Mouse (Mus musculus) stomach, postnatal 0 days (tissue): ENCODE data around the gene Zfp775. TPM values are rescaled to one million over a fixed set of nuclear protein-coding genes. Genes with fewer than 3 reads are reported as not detected.

Experiments used
- ATAC-seq: fragments of 200-750 bp; cut with Nextera tagmentation; 2 replicates; pipeline ENCODE4 v1.8.0; 2017; ENCODE audit not compliant: low FRiP score, low TSS enrichment
- DNase-seq: peaks from one replicate; pipeline ENCODE4 v3.0.0-alpha.2; 2016; ENCODE audit warnings: low spot score
- H3K27ac ChIP-seq: fragments of 300-500 bp; sonication (generic); replicated peaks from 2 replicates; pipeline ENCODE4 v1.5.1; 2014; ENCODE audit warnings: mild to moderate bottlenecking, control low read depth
- H3K27me3 ChIP-seq: fragments of 300-500 bp; sonication (generic); 2 replicates; pipeline ENCODE4 v1.6.1; 2014; ENCODE audit warnings: low read length; ENCODE audit not compliant: control insufficient read depth, insufficient read depth
- H3K36me3 ChIP-seq: fragments of 300-500 bp; sonication (generic); 2 replicates; pipeline ENCODE4 v1.6.1; 2014; ENCODE audit warnings: low read length, mixed read lengths; ENCODE audit not compliant: control insufficient read depth, insufficient read depth
- H3K4me1 ChIP-seq: fragments of 300-500 bp; sonication (generic); replicated peaks from 2 replicates; pipeline ENCODE4 v1.6.1; 2014; ENCODE audit warnings: antibody characterized with exemption; ENCODE audit not compliant: control insufficient read depth, insufficient read depth
- H3K4me2 ChIP-seq: fragments of 300-500 bp; sonication (generic); replicated peaks from 2 replicates; pipeline ENCODE4 v1.6.1; 2014; ENCODE audit warnings: low read depth, mild to moderate bottlenecking, control low read depth, moderate library complexity
- H3K4me3 ChIP-seq: fragments of 300-500 bp; sonication (generic); 2 replicates; pipeline ENCODE4 v1.5.1; 2014; ENCODE audit warnings: low read depth, low read length, control low read depth
- H3K9ac ChIP-seq: fragments of 300-500 bp; sonication (generic); 2 replicates; pipeline ENCODE4 v1.6.1; 2014; ENCODE audit warnings: mild to moderate bottlenecking, low read length, control low read depth, mixed read lengths
- H3K9me3 ChIP-seq: fragments of 300-500 bp; sonication (generic); 2 replicates; pipeline ENCODE4 v1.6.1; 2016; ENCODE audit warnings: low read length; ENCODE audit not compliant: control insufficient read depth
- CTCF ChIP-seq: IDR thresholded peaks from 2 replicates; pipeline ENCODE4 v1.5.1; 2016; ENCODE audit warnings: antibody characterized with exemption, low read depth, mild to moderate bottlenecking, moderate library complexity
- EP300 ChIP-seq: optimal IDR thresholded peaks from 2 replicates; pipeline ENCODE3; 2016; ENCODE audit warnings: antibody characterized with exemption
- WGBS: fragments of 180-500 bp; shearing (Covaris S2); extraction: QIAGEN DNeasy Blood & Tissue Kit; methylation state at CpG from one replicate; pipeline ENCODE4 v1.1.7; 2014; 5-methylcytosine and 5-hydroxymethylcytosine counted together
- polyA plus RNA-seq: library from polyadenylated mRNA; unstranded; fragments of >200 nt; fragmentation: Nextera tagmentation; extraction: Ambion mirVana; gene quantifications from 2 replicates; pipeline ENCODE4 v1.2.1, GENCODE M21; 2015

Gene Zfp775
- polyA plus RNA-seq, 1 experiment from 2014 or later, result 2.2 TPM

DNA sequence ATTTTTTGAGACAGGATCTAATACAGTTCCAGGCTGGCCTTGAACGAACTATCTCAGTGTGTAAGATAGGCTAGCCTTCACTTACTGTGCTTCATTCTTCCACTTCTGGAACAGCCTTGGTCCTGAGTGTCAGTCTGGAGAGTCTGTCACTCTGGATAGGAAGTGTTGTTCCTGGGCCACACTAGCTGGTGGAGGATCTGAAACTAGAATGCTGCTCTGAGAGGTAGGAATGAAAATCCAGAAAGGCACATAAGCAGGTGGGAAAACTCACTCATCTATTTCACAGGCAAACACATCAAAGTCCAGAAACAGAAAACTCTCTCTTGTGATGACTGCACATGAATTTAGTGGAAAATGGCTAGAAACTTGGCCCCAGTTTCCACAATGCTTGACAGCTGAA lies 1.3 kb upstream of the Zfp775 start:
- no peaks in the 10 kb centered on the region for H3K9me3 ChIP-seq
- ATAC-seq, result no peak
- H3K4me2 ChIP-seq, result no peak overlapping the region
- H3K36me3 ChIP-seq, result peaks cover 19% of the 10 kb centered on the region
- TF ChIP-seq EP300 (no peak), CTCF (no peak)
- no peak overlapping the region for H3K9ac ChIP-seq
- no peaks in the 10 kb centered on the region for H3K27me3 ChIP-seq
- H3K27ac ChIP-seq, result no peak overlapping the region
- H3K4me1 ChIP-seq, result no peaks in the 10 kb centered on the region
- no peak overlapping the region for H3K4me3 ChIP-seq
- WGBS, result 92% methylated on average over 1 of the region's 1 CpGs
- no peak for DNase-seq

DNA sequence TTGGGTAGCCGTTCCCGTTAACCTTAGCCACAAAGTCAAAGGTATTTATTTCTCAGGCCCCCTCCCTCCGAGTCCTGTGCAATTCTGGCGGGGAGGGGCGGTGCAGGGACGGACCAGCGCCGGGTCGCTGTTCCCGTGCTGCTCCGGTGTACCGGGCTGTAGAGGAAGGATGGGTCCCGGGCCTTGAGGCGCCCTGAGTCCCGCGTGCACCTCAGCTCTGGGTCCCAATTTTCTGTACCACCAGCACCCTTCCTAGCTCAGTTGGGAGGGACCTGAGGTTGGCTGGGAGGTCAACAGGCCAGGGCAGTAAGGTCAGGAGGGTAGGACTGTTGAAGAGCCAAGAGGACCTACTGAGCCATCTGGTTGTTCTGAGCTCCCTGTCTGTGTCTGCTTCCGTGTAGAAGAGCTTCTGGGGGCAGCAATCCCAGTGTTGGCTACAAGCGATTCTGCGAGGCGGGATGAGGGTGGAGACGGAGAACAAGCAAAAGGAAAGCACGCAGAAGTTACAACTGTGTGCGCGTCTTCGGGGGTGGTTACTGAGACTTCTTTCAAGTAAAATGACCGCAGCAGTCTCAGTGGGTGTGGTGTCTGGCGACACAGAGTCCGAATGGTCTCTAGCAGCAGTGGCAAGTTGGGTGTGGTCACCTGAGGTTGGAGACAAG lies 348 bp downstream of the Zfp775 start:
- no peak for TF ChIP-seq CTCF
- no peak for TF ChIP-seq EP300
- under 1% methylated on average over 28 of the region's 28 CpGs for WGBS
- Histone ChIP-seq H3K9me3 (no peaks in the 10 kb centered on the region), H3K9ac (peak overlapping the region; percentile 71), H3K4me2 (peak overlapping the region; percentile 95), H3K4me1 (no peaks in the 10 kb centered on the region), H3K27me3 (no peaks in the 10 kb centered on the region), H3K36me3 (peaks cover 7% of the 10 kb centered on the region), H3K27ac (peak overlapping the region; percentile 82), H3K4me3 (peak overlapping the region; percentile 55)
- peak; percentile 74 for ATAC-seq
- DNase-seq, result peak; percentile 33

DNA sequence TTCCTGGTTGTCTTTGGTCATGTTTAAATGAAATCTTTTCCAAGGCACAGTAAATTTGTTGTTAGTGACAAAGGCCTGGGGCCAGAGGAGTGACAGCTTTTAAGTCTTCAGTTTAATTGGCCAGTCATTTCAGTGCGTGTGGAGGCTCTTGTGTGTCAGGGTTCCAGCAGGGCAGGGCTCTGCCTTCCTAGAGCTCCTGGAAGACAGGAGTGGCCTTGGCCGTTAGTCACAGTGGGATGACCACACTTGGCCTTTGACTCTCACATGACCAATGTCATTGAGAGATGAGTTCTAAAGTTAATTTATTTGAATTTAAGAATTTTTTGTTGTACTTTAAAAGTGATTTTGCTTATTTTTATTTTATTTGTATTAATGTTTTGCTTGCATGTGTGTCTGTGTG lies 6.3 kb downstream of the Zfp775 start:
- no peak for DNase-seq

GRCm38 (mm10) chr6:48609512-48609911 lies 7.6 kb downstream of the Zfp775 start:
- no peak overlapping the region for H3K9ac ChIP-seq
- ATAC-seq (no peak), DNase-seq (no peak)
- H3K36me3 ChIP-seq, result 0 out of 2 replicates have a peak, but pooled peaks cover 2% of the 10 kb centered on the region
- H3K4me3 ChIP-seq, result no peak overlapping the region
- H3K4me2 ChIP-seq, result no peak overlapping the region
- no peaks in the 10 kb centered on the region for H3K9me3 ChIP-seq
- H3K27ac ChIP-seq, result no peak overlapping the region
- 68% methylated on average over 7 of the region's 7 CpGs for WGBS
- H3K27me3 ChIP-seq, result no peaks in the 10 kb centered on the region
- no peaks in the 10 kb centered on the region for H3K4me1 ChIP-seq
- TF ChIP-seq EP300 (no peak), CTCF (no peak)

More for the DNA sequence above, 6.3 kb downstream of the Zfp775 start:
- no peak for TF ChIP-seq EP300
- TF ChIP-seq CTCF, result no peak
- WGBS, result 87% methylated on average over 2 of the region's 2 CpGs
- no peak for ATAC-seq
- no peak overlapping the region for H3K4me2 ChIP-seq
- H3K9ac ChIP-seq, result no peak overlapping the region
- no peaks in the 10 kb centered on the region for H3K4me1 ChIP-seq
- H3K27me3 ChIP-seq, result no peaks in the 10 kb centered on the region
- H3K9me3 ChIP-seq, result no peaks in the 10 kb centered on the region
- H3K4me3 ChIP-seq, result no peak overlapping the region
- H3K36me3 ChIP-seq, result no peaks in the 10 kb centered on the region
- H3K27ac ChIP-seq, result no peak overlapping the region

GRCm38 (mm10) chr6:48610657-48611056 lies 8.8 kb downstream of the Zfp775 start:
- DNase-seq (no peak), ATAC-seq (no peak; the same call in 1 of the 2 replicates)
- Histone ChIP-seq H3K36me3 (0 out of 2 replicates have a peak, but pooled peaks cover 2% of the 10 kb centered on the region), H3K4me3 (no peak overlapping the region), H3K9ac (no peak overlapping the region), H3K27ac (no peak overlapping the region), H3K4me2 (no peak overlapping the region), H3K9me3 (no peaks in the 10 kb centered on the region), H3K27me3 (no peaks in the 10 kb centered on the region), H3K4me1 (no peaks in the 10 kb centered on the region)
- WGBS, result 18% methylated on average over 3 of the region's 3 CpGs
- peak; percentile 58 for TF ChIP-seq CTCF
- TF ChIP-seq EP300, result no peak

DNA sequence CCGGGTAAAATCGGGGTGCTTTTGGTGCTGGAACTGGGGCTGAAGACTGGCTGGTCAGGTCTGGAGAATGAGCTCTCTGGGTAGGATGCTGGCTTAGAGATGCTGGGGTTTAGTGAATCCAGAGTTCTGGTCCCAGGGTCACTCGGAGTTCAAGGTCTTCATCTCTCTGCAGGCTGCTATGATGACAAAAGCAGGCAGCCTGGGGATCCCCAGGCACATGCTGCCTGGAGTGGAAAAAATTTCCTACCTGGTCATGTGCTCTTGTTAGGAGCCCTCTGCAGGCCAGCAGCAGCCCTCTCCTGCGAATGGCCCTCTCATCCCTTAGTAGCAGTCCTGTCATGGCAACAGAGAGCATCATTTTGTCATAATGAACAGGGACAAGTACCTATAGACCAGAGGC lies 11.6 kb downstream of the Zfp775 start:
- Histone ChIP-seq H3K27ac (no peak overlapping the region), H3K27me3 (no peaks in the 10 kb centered on the region), H3K4me3 (no peak overlapping the region), H3K36me3 (0 out of 2 replicates have a peak, but pooled peaks cover 2% of the 10 kb centered on the region), H3K9ac (no peak overlapping the region), H3K4me2 (no peak overlapping the region), H3K9me3 (no peaks in the 10 kb centered on the region), H3K4me1 (no peaks in the 10 kb centered on the region)
- DNase-seq (no peak), ATAC-seq (no peak)
- 95% methylated on average over 4 of the region's 4 CpGs for WGBS
- TF ChIP-seq EP300, result no peak
- TF ChIP-seq CTCF, result no peak
